Mouse (Mus musculus) liver, embryonic 11.5 days (tissue): Measurements from ENCODE around the gene Izumo1r. TPM values are rescaled to one million over a fixed set of nuclear protein-coding genes. Genes with fewer than 3 reads are reported as not detected.

Experiments
- ATAC-seq: fragments of 200-750 bp; cut with Nextera tagmentation; replicated peaks from 2 replicates; pipeline ENCODE4 v1.8.0; 2017; ENCODE audit warnings: moderate number of reproducible peaks, mild to moderate bottlenecking, moderate TSS enrichment, moderate library complexity; ENCODE audit not compliant: low FRiP score
- DNase-seq: peaks from one replicate; pipeline ENCODE4 v3.0.0-alpha.2; 2017; ENCODE audit warnings: low spot score
- H3K27ac ChIP-seq: fragments of 300-500 bp; sonication (generic); 2 replicates; pipeline ENCODE4 v1.5.1; 2014; ENCODE audit warnings: mild to moderate bottlenecking, low read depth, low read length, control low read depth
- H3K27me3 ChIP-seq: fragments of 300-500 bp; sonication (generic); replicated peaks from 2 replicates; pipeline ENCODE4 v1.6.1; 2014; ENCODE audit warnings: low read length, mixed read lengths; ENCODE audit not compliant: control insufficient read depth, insufficient read depth
- H3K36me3 ChIP-seq: fragments of 300-500 bp; sonication (generic); 2 replicates; pipeline ENCODE4 v1.6.1; 2014; ENCODE audit warnings: mild to moderate bottlenecking, low read length, moderate library complexity, mixed read lengths; ENCODE audit not compliant: control insufficient read depth, insufficient read depth
- H3K4me1 ChIP-seq: fragments of 300-500 bp; sonication (generic); replicated peaks from 2 replicates; pipeline ENCODE4 v1.6.1; 2014; ENCODE audit warnings: low read length, mixed read lengths; ENCODE audit not compliant: control insufficient read depth, insufficient read depth
- H3K4me2 ChIP-seq: fragments of 300-500 bp; sonication (generic); 2 replicates; pipeline ENCODE4 v1.6.1; 2014; ENCODE audit warnings: mild to moderate bottlenecking, control low read depth, moderate library complexity
- H3K4me3 ChIP-seq: fragments of 300-500 bp; sonication (generic); 2 replicates; pipeline ENCODE4 v1.5.1; 2014; ENCODE audit warnings: low read depth, low read length, control low read depth
- H3K9ac ChIP-seq: fragments of 300-500 bp; sonication (generic); 2 replicates; pipeline ENCODE4 v1.6.1; 2014; ENCODE audit warnings: low read depth, low read length, control low read depth
- H3K9me3 ChIP-seq: fragments of 300-500 bp; sonication (generic); 2 replicates; pipeline ENCODE4 v1.6.1; 2016; ENCODE audit warnings: low read length, inconsistent platforms, mixed read lengths; ENCODE audit not compliant: control insufficient read depth
- WGBS: fragments of 180-500 bp; shearing (Covaris S2); extraction: QIAGEN DNeasy Blood & Tissue Kit; methylation state at CpG from one replicate; pipeline ENCODE4 v1.1.7; 2014; 5-methylcytosine and 5-hydroxymethylcytosine counted together
- polyA plus RNA-seq: library from polyadenylated mRNA; unstranded; fragments of >200 nt; fragmentation: Nextera tagmentation; extraction: Ambion mirVana; gene quantifications from 2 replicates; pipeline ENCODE4 v1.2.1, GENCODE M21; 2014

Gene Izumo1r
- polyA plus RNA-seq, 1 experiment from 2014 or later, result not detected

DNA sequence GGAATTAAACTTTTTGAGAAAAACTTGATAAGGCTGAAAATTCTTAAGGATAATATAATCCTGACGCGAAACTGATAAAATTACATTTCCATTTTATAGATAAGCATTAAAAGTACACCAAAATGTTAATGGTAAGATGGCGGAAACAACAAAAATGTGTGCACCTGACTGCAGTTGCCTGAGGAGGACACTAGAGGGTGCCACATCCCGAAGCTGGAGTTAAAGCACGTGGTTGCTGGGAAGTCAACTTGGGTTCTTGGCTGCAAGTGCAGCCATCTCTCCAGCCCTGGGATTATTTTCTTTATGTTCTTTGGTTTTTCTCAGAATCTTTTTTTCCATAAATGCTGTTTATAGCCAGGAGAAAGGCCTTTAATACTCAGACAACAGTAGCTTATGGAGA lies 57.3 kb downstream of the Izumo1r start:
- WGBS, result 38% methylated on average over 5 of the region's 5 CpGs
- Histone ChIP-seq H3K9me3 (no peaks in the 10 kb centered on the region), H3K4me2 (no peak overlapping the region), H3K36me3 (no peaks in the 10 kb centered on the region), H3K27ac (no peak overlapping the region), H3K9ac (no peak overlapping the region), H3K4me1 (no peaks in the 10 kb centered on the region), H3K4me3 (no peak overlapping the region), H3K27me3 (no peaks in the 10 kb centered on the region)
- DNase-seq (no peak), ATAC-seq (no peak)

DNA sequence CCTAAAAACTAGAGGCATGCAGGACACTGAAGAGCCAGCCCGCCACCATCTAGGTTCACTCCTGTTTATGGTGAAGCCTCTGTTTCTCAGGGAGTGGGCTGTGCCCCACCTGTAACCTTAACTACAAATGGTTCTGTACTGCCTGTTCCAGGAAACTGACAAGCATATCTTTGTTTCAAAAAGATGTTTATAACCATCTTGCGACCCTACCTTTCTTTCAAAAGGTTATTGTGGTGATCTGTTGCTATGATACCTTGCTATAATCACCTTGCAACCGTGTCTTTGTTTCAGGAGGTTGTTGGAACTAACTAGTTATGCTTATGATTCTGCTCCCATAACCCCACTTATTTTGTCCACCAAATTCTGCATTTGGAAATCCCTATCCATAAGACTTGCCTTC lies 59.8 kb downstream of the Izumo1r start:
- ATAC-seq (no peak), DNase-seq (no peak)
- 92% methylated on average over 3 of the region's 3 CpGs for WGBS

GRCm38 (mm10) chr9:14843311-14843857 lies 60.4 kb downstream of the Izumo1r start:
- no peaks in the 10 kb centered on the region for H3K4me1 ChIP-seq
- H3K9me3 ChIP-seq, result no peaks in the 10 kb centered on the region
- H3K4me2 ChIP-seq, result no peak overlapping the region
- no peak overlapping the region for H3K4me3 ChIP-seq
- no peaks in the 10 kb centered on the region for H3K27me3 ChIP-seq
- H3K27ac ChIP-seq, result no peak overlapping the region
- DNase-seq, result no peak
- H3K36me3 ChIP-seq, result no peaks in the 10 kb centered on the region
- 92% methylated on average over 6 of the region's 6 CpGs for WGBS
- no peak for ATAC-seq
- H3K9ac ChIP-seq, result no peak overlapping the region

More for the DNA sequence above, 59.8 kb downstream of the Izumo1r start:
- Histone ChIP-seq H3K9ac (no peak overlapping the region), H3K36me3 (no peaks in the 10 kb centered on the region), H3K4me3 (no peak overlapping the region), H3K4me1 (no peaks in the 10 kb centered on the region), H3K27me3 (no peaks in the 10 kb centered on the region), H3K4me2 (no peak overlapping the region), H3K27ac (no peak overlapping the region), H3K9me3 (no peaks in the 10 kb centered on the region)

DNA sequence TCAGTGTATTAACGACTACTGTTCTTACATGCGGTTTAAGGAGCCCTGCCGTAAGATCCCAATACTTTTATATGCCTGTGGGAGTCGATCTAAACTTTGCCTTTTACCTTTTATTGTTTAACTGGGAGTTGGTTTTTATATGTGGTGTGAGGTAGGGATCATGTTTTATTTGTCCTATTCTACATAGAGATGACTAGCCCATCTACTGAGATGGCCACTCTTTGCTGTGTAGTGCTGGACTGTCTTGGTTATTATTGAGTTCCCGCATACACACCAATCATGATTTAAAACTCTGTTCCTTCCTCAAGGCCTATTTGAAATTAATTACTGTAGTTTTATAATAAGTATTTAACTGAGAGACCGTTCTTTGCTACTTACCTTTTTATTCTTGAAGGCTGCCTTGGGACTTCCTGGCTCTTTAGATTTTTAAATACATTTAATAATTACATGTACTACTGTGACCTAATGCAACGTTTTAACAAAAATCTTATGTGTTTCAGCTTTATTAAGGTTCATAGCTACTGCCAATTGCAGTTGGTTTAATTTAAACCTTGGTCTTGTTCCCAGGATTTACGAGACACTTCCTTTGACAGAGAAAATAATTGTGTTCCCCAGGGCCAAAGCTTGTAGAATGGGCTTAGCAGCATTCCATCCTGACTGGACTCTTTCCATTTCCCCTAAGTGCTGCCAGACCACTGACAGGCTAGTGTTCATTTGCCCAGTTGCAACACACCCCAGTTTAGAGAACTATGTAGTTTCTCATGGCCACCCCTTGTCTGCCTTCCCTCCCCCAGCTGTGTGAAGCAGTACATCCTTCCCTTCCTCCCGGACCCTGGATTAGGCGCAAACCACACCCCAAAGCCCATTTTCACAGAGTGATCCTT lies 61.6 kb downstream of the Izumo1r start:
- ATAC-seq, result no peak
- Histone ChIP-seq H3K4me1 (no peaks in the 10 kb centered on the region), H3K36me3 (no peaks in the 10 kb centered on the region; the same call in 1 of the 2 replicates), H3K4me3 (no peak overlapping the region), H3K4me2 (no peak overlapping the region), H3K9me3 (no peaks in the 10 kb centered on the region), H3K27ac (no peak overlapping the region), H3K27me3 (no peaks in the 10 kb centered on the region), H3K9ac (no peak overlapping the region)
- 86% methylated on average over 10 of the region's 10 CpGs for WGBS
- DNase-seq, result no peak

- Histone ChIP-seq H3K9ac (no peak overlapping the region), H3K4me2 (no peak overlapping the region), H3K9me3 (no peaks in the 10 kb centered on the region), H3K4me1 (no peaks in the 10 kb centered on the region), H3K27me3 (no peaks in the 10 kb centered on the region), H3K36me3 (peaks cover 9% of the 10 kb centered on the region; the same call in 1 of the 2 replicates), H3K27ac (no peak overlapping the region), H3K4me3 (no peak overlapping the region)
- 87% methylated on average over 5 of the region's 5 CpGs for WGBS
- DNase-seq, result no peak
- ATAC-seq, result no peak
Observed at GRCm38 (mm10) chr9:14839970-14840369, 63.8 kb downstream of the Izumo1r start.

- H3K9me3 ChIP-seq, result no peaks in the 10 kb centered on the region
- H3K4me2 ChIP-seq, result no peak overlapping the region
- H3K36me3 ChIP-seq, result peaks cover 12% of the 10 kb centered on the region; the same call in 1 of the 2 replicates
- no peak overlapping the region for H3K4me3 ChIP-seq
- DNase-seq (no peak), ATAC-seq (no peak)
- no peaks in the 10 kb centered on the region for H3K4me1 ChIP-seq
- H3K27me3 ChIP-seq, result no peaks in the 10 kb centered on the region
- 76% methylated on average over 7 of the region's 7 CpGs for WGBS
- H3K27ac ChIP-seq, result no peak overlapping the region
- H3K9ac ChIP-seq, result no peak overlapping the region
Observed at GRCm38 (mm10) chr9:14839527-14839926, 64.2 kb downstream of the Izumo1r start.

Other genes with a start within 250 kb of the Izumo1r start
- gene Piwil4, start 163.2 kb downstream of the Izumo1r start, polyA plus RNA-seq, result 0.10 and 0.19 TPM in 2 replicates
- 1.7 and 1.9 TPM in 2 replicates for gene Fut4, start 151.6 kb downstream of the Izumo1r start, polyA plus RNA-seq
- gene 1700012B09Rik, start 132.9 kb downstream of the Izumo1r start, polyA plus RNA-seq, result not detected in 2 replicates
- gene Mre11a, start 119.3 kb downstream of the Izumo1r start, polyA plus RNA-seq, result 33.5 and 41.9 TPM in 2 replicates
- 65.1 and 67.8 TPM in 2 replicates for gene Ankrd49, start 119.1 kb downstream of the Izumo1r start, polyA plus RNA-seq
- not detected in 2 replicates for gene Gpr83, start 43.7 kb downstream of the Izumo1r start, polyA plus RNA-seq
- gene Panx1, start 141.5 kb upstream of the Izumo1r start, polyA plus RNA-seq, result 24.0 and 24.8 TPM in 2 replicates
- not detected in 2 replicates for gene Hephl1, start 208.2 kb upstream of the Izumo1r start, polyA plus RNA-seq